12 mouse cellular contexts compared by ENCODE assay signal in the genomic region with DNA sequence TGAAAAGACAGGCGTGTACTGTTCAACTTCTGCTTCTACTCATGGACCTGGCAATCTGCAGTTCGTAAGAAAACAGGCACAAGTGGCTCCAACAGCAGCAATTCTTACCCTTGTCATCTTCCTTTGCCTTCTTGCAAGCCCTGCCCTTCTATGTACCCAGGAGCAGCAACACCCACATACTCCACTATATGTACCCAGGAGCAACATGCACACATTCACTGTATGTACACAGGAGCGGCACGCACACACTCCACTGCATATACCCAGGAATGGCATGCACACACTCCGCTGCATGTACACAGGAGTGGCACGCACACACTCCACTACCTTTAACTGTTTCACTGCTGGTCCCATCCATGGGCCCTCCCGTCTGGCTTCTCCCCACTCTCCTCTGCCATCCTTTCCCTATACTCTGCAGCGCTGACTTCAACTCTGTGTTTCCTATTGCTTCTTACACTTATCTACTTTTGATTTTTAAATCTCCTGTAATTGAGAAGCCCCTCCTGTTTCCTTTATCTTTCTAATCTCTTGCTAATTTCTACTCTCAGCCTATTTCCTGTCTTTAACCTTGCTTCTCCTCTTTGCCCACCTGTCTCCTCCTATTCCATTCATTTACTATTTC.
DNase-seq lines count a peak whose midpoint lies in the region; ATAC-seq and TF ChIP-seq lines count a peak whose summit lies in the region.
"Had no signal": no experiment of that assay in that cellular context is flagged by ENCODE, and none has a peak within 500 bp of the region (broad histone marks: within the 10 kb centered on the region; RNA-seq: fewer than 3 reads in every experiment).

No protein-coding gene starts in this region.

- H3K4me3 ChIP-seq in forebrain, postnatal 0 days (ENCODE audit: low read depth, low read length): no peak overlapping the region
- no peak overlapping the region for H3K4me3 ChIP-seq in forebrain, embryonic 14.5 days (ENCODE audit: low read depth, low read length)
- no peak overlapping the region for H3K4me3 ChIP-seq in hindbrain, postnatal 0 days (ENCODE audit: low read length)
- H3K4me3 ChIP-seq in hindbrain, embryonic 10.5 days: no peak overlapping the region
- no peak overlapping the region for H3K4me3 ChIP-seq in embryonic facial prominence, embryonic 15.5 days (replicated peaks)
- H3K4me3 ChIP-seq: forebrain, embryonic 10.5 days; kidney, embryonic 15.5 days; limb, embryonic 13.5 days; myocyte had no signal

- H3K9me3 ChIP-seq in forebrain, postnatal 0 days (ENCODE audit: low read length): no peaks in the 10 kb centered on the region
- H3K9me3 ChIP-seq in forebrain, embryonic 14.5 days (replicated peaks; ENCODE audit: control insufficient read depth, low read length): no peaks in the 10 kb centered on the region
- no peaks in the 10 kb centered on the region for H3K9me3 ChIP-seq in hindbrain, postnatal 0 days (ENCODE audit: low read length)
- H3K9me3 ChIP-seq in hindbrain, embryonic 10.5 days: no peaks in the 10 kb centered on the region
- H3K9me3 ChIP-seq in embryonic facial prominence, embryonic 15.5 days (replicated peaks): no peaks in the 10 kb centered on the region
- H3K9me3 ChIP-seq: forebrain, embryonic 10.5 days; kidney, embryonic 15.5 days; limb, embryonic 13.5 days had no signal

- H3K9ac ChIP-seq in forebrain, postnatal 0 days: no peak overlapping the region
- H3K9ac ChIP-seq in forebrain, embryonic 14.5 days (ENCODE audit: low read length): no peak overlapping the region
- H3K9ac ChIP-seq in hindbrain, postnatal 0 days (replicated peaks; ENCODE audit: low read length): no peak overlapping the region
- no peak overlapping the region for H3K9ac ChIP-seq in embryonic facial prominence, embryonic 15.5 days
- H3K9ac ChIP-seq: kidney, embryonic 15.5 days; limb, embryonic 13.5 days had no signal

- no peak overlapping the region for H3K4me2 ChIP-seq in forebrain, postnatal 0 days (ENCODE audit: low read depth)
- H3K4me2 ChIP-seq in forebrain, embryonic 14.5 days (ENCODE audit: low read length): no peak overlapping the region
- no peak overlapping the region for H3K4me2 ChIP-seq in hindbrain, postnatal 0 days (ENCODE audit: low read depth, low read length)
- no peak overlapping the region for H3K4me2 ChIP-seq in embryonic facial prominence, embryonic 15.5 days (replicated peaks)
- H3K4me2 ChIP-seq: kidney, embryonic 15.5 days; limb, embryonic 13.5 days had no signal

- H3K4me1 ChIP-seq in forebrain, postnatal 0 days (ENCODE audit: insufficient read depth): 0 out of 2 replicates have a peak, but pooled peaks cover 8% of the 10 kb centered on the region
- peaks cover 2% of the 10 kb centered on the region; the same call in 1 of the 2 replicates for H3K4me1 ChIP-seq in forebrain, embryonic 14.5 days (ENCODE audit: control insufficient read depth, insufficient read depth, low read length)
- no peaks in the 10 kb centered on the region for H3K4me1 ChIP-seq in hindbrain, postnatal 0 days (ENCODE audit: insufficient read depth, low read length)
- H3K4me1 ChIP-seq in hindbrain, embryonic 10.5 days (replicated peaks): no peaks in the 10 kb centered on the region
- peaks cover 12% of the 10 kb centered on the region for H3K4me1 ChIP-seq in embryonic facial prominence, embryonic 15.5 days
- H3K4me1 ChIP-seq: forebrain, embryonic 10.5 days had no signal

- no peak overlapping the region for H3K27ac ChIP-seq in forebrain, postnatal 0 days (ENCODE audit: low read depth, low read length)
- no peak overlapping the region for H3K27ac ChIP-seq in forebrain, embryonic 14.5 days (ENCODE audit: low read depth, low read length)
- peak overlapping the region; percentile 20; the same call in 1 of the 2 replicates for H3K27ac ChIP-seq in hindbrain, postnatal 0 days
- H3K27ac ChIP-seq in hindbrain, embryonic 10.5 days: no peak overlapping the region
- peak overlapping the region; percentile 36; the same call in 1 of the 2 replicates for H3K27ac ChIP-seq in embryonic facial prominence, embryonic 15.5 days (replicated peaks)
- H3K27ac ChIP-seq: forebrain, embryonic 10.5 days; kidney, embryonic 15.5 days; limb, embryonic 13.5 days had no signal

- ATAC-seq in forebrain, postnatal 0 days: peak; percentile 25
- no peak for ATAC-seq in forebrain, embryonic 14.5 days
- ATAC-seq in hindbrain, postnatal 0 days: no peak
- no peak for ATAC-seq in embryonic facial prominence, embryonic 15.5 days (ENCODE audit: insufficient number of reproducible peaks, low FRiP score, low TSS enrichment, low read depth)

- no peaks in the 10 kb centered on the region for H3K27me3 ChIP-seq in forebrain, postnatal 0 days (ENCODE audit: insufficient read depth, low read length)
- H3K27me3 ChIP-seq in forebrain, embryonic 14.5 days (replicated peaks; ENCODE audit: control insufficient read depth, insufficient read depth, low read length): no peaks in the 10 kb centered on the region
- no peaks in the 10 kb centered on the region for H3K27me3 ChIP-seq in hindbrain, postnatal 0 days (ENCODE audit: insufficient read depth, low read length)
- no peaks in the 10 kb centered on the region for H3K27me3 ChIP-seq in hindbrain, embryonic 10.5 days (ENCODE audit: insufficient read depth, poor library complexity, severe bottlenecking)
- no peaks in the 10 kb centered on the region for H3K27me3 ChIP-seq in embryonic facial prominence, embryonic 15.5 days
- H3K27me3 ChIP-seq: kidney, embryonic 15.5 days; limb, embryonic 13.5 days had no signal

- H3K36me3 ChIP-seq in forebrain, postnatal 0 days (ENCODE audit: insufficient read depth): peaks cover 30% of the 10 kb centered on the region
- peaks cover 12% of the 10 kb centered on the region; the same call in 1 of the 2 replicates for H3K36me3 ChIP-seq in forebrain, embryonic 14.5 days (ENCODE audit: control insufficient read depth, insufficient read depth, low read length)
- H3K36me3 ChIP-seq in hindbrain, postnatal 0 days (ENCODE audit: insufficient read depth, low read length): peaks cover 10% of the 10 kb centered on the region; the same call in 1 of the 2 replicates
- peaks cover 12% of the 10 kb centered on the region for H3K36me3 ChIP-seq in hindbrain, embryonic 10.5 days
- H3K36me3 ChIP-seq in embryonic facial prominence, embryonic 15.5 days: peaks cover 12% of the 10 kb centered on the region

- no peak for TF ChIP-seq CTCF in forebrain, postnatal 0 days (IDR thresholded peaks at IDR 0.05; ENCODE audit: low read depth)
- TF ChIP-seq CTCF in hindbrain, postnatal 0 days (IDR thresholded peaks at IDR 0.05; ENCODE audit: low read depth): no peak

- 71% methylated on average over 8 of the region's 8 CpGs for WGBS in forebrain, postnatal 0 days
- 82% methylated on average over 8 of the region's 8 CpGs for WGBS in forebrain, embryonic 14.5 days
- 76% methylated on average over 8 of the region's 8 CpGs for WGBS in hindbrain, postnatal 0 days
- WGBS in hindbrain, embryonic 10.5 days: 85% methylated on average over 8 of the region's 8 CpGs
- WGBS in embryonic facial prominence, embryonic 15.5 days: 54% methylated on average over 8 of the region's 8 CpGs

- no peak for DNase-seq in forebrain, postnatal 0 days
- no peak for DNase-seq in forebrain, embryonic 14.5 days (ENCODE audit: low spot score)
- no peak for DNase-seq in hindbrain, postnatal 0 days (ENCODE audit: low spot score)
- DNase-seq in hindbrain, embryonic 10.5 days (ENCODE audit: low spot score): no peak
- peak; percentile 14 for DNase-seq in CD4-positive helper T cell, adult 2 months (ENCODE audit: low read depth, low spot score)
- DNase-seq in Muller cell, postnatal 12 days (ENCODE audit: inconsistent ontology term): no peak
- no peak for DNase-seq in adrenal gland, adult 18-20 months (ENCODE audit: low spot score in 2 of 2)

Comparison
In these comparisons a context has a peak if more than half of its experiments do, and no peak if none do; other contexts are left out.
1. H3K27ac ChIP-seq: peak in hindbrain, postnatal 0 days (single experiment) and embryonic facial prominence, embryonic 15.5 days (single experiment); none in forebrain, postnatal 0 days (single experiment), forebrain, embryonic 14.5 days (single experiment) and hindbrain, embryonic 10.5 days (single experiment).